Mouse (Mus musculus): ENCODE measurements around the gene Tcam1. TPM values are rescaled to one million over a fixed set of nuclear protein-coding genes. Genes with fewer than 3 reads are reported as not detected.

Gene Tcam1
- polyA plus RNA-seq, 1 experiment, result 0.15 TPM

DNA sequence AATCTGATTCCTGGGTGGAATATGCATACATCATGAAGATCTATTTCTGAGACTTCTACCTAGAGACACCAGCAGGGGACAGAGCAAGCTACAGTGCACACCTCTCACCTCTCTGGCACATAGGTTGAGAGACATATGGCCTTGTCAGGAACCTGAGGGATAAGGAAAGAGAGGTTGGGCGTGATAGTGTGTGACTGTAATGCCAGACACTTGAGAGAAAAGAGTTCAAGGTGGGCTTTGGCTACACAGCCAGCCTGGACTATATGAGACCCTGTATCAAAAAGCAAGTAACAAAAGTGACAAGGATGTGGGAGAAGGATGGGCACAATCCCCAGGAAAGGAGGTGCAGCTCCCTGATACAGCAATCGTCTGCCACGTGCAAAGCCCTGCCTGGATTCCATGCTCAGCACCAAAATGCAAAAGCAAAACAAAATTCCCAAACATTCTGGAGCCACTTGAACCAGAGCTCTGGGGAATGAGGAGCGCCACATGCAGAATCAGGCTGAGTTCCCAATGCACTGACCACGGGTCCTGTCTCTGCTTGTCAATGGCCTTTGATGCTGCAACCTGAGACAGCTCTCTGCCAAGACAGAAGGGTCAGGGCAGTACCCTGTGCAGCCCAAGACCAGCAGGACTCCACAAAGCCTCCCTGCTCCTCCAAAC is 5.2 kb upstream of the Tcam1 start:
- Histone ChIP-seq H3K36me3 (ENCODE audit: control insufficient read depth, insufficient read depth) (peaks cover 19% of the 10 kb centered on the region), H3K4me3 (ENCODE audit: insufficient read depth, poor library complexity, severe bottlenecking) (peak overlapping the region; percentile 71), H3ac (ENCODE audit: control insufficient read depth, insufficient read length, low read depth) (peak overlapping the region; percentile 9), H3K79me3 (ENCODE audit: low read depth) (peaks cover 32% of the 10 kb centered on the region), H3K27me3 (ENCODE audit: control insufficient read depth, insufficient read depth, insufficient read length) (no peaks in the 10 kb centered on the region), H3K79me2 (ENCODE audit: control insufficient read depth, insufficient read depth) (peaks cover 53% of the 10 kb centered on the region)
- TF ChIP-seq MYOD1 (IDR thresholded peaks at IDR 0.05; ENCODE audit: control insufficient read depth, insufficient read length, low read depth) (no peak), USF1 (IDR thresholded peaks at IDR 0.05; ENCODE audit: low read depth) (no peak), CEBPB (IDR thresholded peaks at IDR 0.05; ENCODE audit: low read depth) (no peak), MAX (IDR thresholded peaks at IDR 0.05) (no peak)

DNA sequence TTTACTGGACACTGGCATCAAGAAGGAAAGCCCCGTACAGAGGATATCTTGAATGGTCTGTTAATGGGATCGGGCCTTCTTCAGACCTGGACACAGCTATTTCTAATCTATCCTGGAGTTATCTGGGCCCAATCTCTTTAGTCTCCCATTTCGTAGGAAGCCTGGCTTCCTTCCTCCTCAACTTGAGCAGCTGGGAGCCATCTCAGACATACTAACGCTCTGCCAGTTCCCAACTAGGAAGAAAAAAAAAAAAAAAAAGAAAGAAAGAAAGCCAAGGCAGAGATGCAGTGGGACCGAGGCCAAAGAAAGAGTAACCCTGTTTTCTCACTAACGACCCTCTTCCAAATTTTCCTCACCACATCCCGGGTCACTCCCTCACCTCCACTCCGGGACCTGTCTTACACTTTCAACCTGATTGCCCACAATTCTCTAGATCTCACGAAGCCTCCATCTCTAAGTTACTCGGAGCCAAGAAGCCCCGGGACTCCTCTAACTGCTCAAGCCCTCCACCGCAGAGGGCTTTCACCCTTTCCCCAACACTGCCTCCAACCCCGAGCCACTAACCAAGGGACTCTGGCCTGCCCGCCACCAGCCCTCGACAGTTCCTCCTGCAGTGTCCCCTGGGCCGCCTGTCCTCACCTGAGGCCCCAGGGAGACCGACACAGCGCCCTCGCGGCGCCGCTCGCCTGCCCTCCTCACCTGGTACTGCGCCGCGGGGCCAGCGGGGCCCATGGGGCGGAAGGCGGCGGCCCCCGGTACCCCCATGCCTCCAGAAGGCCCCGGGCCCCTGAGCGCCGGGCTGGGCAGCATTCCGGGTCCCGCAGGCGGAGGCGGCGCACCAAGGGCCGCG is 4.5 kb upstream of the Tcam1 start:
- no peak for TF ChIP-seq MAX (IDR thresholded peaks at IDR 0.05)
- no peak for TF ChIP-seq USF1 (IDR thresholded peaks at IDR 0.05; ENCODE audit: low read depth)
- TF ChIP-seq MYOD1 (IDR thresholded peaks at IDR 0.05; ENCODE audit: control insufficient read depth, insufficient read length, low read depth), result no peak
- no peak for TF ChIP-seq MYOG (IDR thresholded peaks at IDR 0.05; ENCODE audit: control insufficient read depth, extremely low read depth, insufficient read length)
- TF ChIP-seq CTCF (IDR thresholded peaks at IDR 0.05; ENCODE audit: control insufficient read depth, insufficient read depth, insufficient read length), result no peak
- no peak for TF ChIP-seq FOSL1 (IDR thresholded peaks at IDR 0.05; ENCODE audit: insufficient read depth, low read length, poor library complexity, severe bottlenecking)
- TF ChIP-seq CEBPB (IDR thresholded peaks at IDR 0.05; ENCODE audit: low read depth), result no peak
- Histone ChIP-seq H3K27me3 (ENCODE audit: control insufficient read depth, insufficient read depth, insufficient read length) (no peaks in the 10 kb centered on the region), H3K79me3 (ENCODE audit: low read depth) (peaks cover 32% of the 10 kb centered on the region), H3K4me3 (ENCODE audit: insufficient read depth, poor library complexity, severe bottlenecking) (peak overlapping the region; percentile 71), H3K79me2 (ENCODE audit: control insufficient read depth, insufficient read depth) (peaks cover 53% of the 10 kb centered on the region), H3ac (ENCODE audit: control insufficient read depth, insufficient read length, low read depth) (peak overlapping the region; percentile 99), H3K36me3 (ENCODE audit: control insufficient read depth, insufficient read depth) (peaks cover 11% of the 10 kb centered on the region)

DNA sequence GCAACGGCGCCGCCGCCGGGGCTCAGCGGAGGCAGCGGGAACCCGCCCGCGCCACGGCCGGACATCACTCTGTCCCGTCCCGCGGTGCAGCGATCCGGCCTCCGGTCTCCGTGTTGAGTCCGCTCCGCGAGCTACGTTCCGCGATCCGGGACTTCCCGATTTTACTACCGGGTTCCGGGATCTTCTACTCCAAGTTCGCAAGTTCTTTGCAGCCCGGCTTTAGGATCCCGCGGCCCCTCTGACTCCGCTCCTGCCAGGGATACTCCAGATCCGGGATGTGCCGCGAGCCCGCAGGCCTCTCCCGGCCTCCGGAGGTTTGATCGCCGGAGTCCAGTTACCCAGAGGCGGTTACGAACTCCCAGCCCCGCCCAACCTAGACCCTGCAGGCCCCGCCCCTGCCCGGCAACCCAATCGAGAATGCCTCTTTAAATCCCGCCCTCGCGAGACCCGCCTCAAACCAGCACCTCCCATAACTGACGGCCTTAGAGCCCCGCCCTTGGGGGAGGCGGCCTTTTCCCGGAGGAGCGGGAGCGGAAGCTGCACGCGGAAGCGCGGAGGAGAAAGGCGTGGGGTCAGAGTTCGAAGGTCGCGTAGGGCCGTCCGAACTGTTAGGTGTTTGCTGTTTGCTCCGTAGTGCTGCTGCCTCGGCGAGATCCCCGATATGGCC is 3.7 kb upstream of the Tcam1 start, which contains the start of gene Smarcd2:
Smarcd2 (minus strand) TSS at position 329 of the 667 bp plus-strand sequence.
- TF ChIP-seq MAX (IDR thresholded peaks at IDR 0.05) (peak; percentile 76), USF1 (IDR thresholded peaks at IDR 0.05; ENCODE audit: low read depth) (no peak)
- Histone ChIP-seq H3ac (ENCODE audit: control insufficient read depth, insufficient read length, low read depth) (peak within 1 kb of the TSS; percentile 99), H3K79me3 (ENCODE audit: low read depth) (peaks cover 32% of the 10 kb centered on the region), H3K79me2 (ENCODE audit: control insufficient read depth, insufficient read depth) (peaks cover 48% of the 10 kb centered on the region), H3K27me3 (ENCODE audit: control insufficient read depth, insufficient read depth, insufficient read length) (no peaks in the 10 kb centered on the region), H3K4me3 (ENCODE audit: insufficient read depth, poor library complexity, severe bottlenecking) (peak within 1 kb of the TSS; percentile 71), H3K36me3 (ENCODE audit: control insufficient read depth, insufficient read depth) (peaks cover 5% of the 10 kb centered on the region)

DNA sequence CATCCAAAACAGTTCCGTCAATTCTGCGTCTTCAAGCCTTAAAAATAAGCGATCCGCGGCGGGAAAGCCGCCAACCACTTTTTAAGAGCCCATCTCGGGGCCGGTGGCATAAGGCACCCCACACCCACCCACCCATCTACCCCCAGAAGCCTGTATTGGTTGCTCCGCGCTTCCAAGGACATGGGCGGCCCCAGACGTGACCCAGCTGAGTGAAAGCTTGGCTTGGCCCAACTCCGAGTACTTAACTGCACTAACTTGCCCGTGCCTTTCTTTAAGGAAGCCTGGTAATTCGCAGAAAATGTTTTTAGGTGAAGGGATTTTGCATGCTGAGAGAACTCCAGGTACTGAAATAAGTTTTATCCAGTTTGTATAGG is 3.2 kb upstream of the Tcam1 start:
- Histone ChIP-seq H3K4me3 (ENCODE audit: insufficient read depth, poor library complexity, severe bottlenecking) (peak overlapping the region; percentile 71), H3K79me3 (ENCODE audit: low read depth) (peaks cover 30% of the 10 kb centered on the region), H3K27me3 (ENCODE audit: control insufficient read depth, insufficient read depth, insufficient read length) (no peaks in the 10 kb centered on the region), H3K36me3 (ENCODE audit: control insufficient read depth, insufficient read depth) (peaks cover 5% of the 10 kb centered on the region), H3K79me2 (ENCODE audit: control insufficient read depth, insufficient read depth) (peaks cover 43% of the 10 kb centered on the region), H3ac (ENCODE audit: control insufficient read depth, insufficient read length, low read depth) (peak overlapping the region; percentile 64)
- TF ChIP-seq MYOD1 (IDR thresholded peaks at IDR 0.05; ENCODE audit: control insufficient read depth, insufficient read length, low read depth) (no peak), USF1 (IDR thresholded peaks at IDR 0.05; ENCODE audit: low read depth) (no peak), MYOG (IDR thresholded peaks at IDR 0.05; ENCODE audit: control insufficient read depth, extremely low read depth, insufficient read length) (no peak), FOSL1 (IDR thresholded peaks at IDR 0.05; ENCODE audit: insufficient read depth, low read length, poor library complexity, severe bottlenecking) (no peak), CEBPB (IDR thresholded peaks at IDR 0.05; ENCODE audit: low read depth) (no peak), MAX (IDR thresholded peaks at IDR 0.05) (no peak), CTCF (IDR thresholded peaks at IDR 0.05; ENCODE audit: control insufficient read depth, insufficient read depth, insufficient read length) (no peak)

DNA sequence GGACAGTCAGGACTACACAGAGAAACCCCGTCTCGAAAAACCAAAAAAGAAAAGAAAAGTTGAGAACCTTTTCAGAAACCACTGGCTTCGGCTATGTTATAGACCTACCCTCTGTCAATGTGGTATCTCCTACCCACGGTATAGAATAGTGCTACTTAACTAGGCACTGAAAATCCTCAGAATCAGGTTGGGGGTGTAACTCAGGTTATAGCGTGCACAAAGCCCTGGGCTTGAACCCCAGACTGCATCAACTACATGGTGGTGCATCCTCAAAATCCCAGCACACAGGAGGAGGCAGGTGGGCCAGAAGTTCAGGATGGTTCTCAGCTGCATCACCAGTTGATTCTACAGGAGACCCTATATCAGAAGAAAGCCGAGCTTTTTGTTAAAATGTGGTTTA is 2.7 kb upstream of the Tcam1 start:
- H3K4me3 ChIP-seq (ENCODE audit: insufficient read depth, poor library complexity, severe bottlenecking), result no peak overlapping the region
- H3K79me2 ChIP-seq (ENCODE audit: control insufficient read depth, insufficient read depth), result peaks cover 38% of the 10 kb centered on the region
- H3K79me3 ChIP-seq (ENCODE audit: low read depth), result peaks cover 25% of the 10 kb centered on the region
- TF ChIP-seq USF1 (IDR thresholded peaks at IDR 0.05; ENCODE audit: low read depth), result no peak
- no peak for TF ChIP-seq CEBPB (IDR thresholded peaks at IDR 0.05; ENCODE audit: low read depth)
- no peak for TF ChIP-seq MYOG (IDR thresholded peaks at IDR 0.05; ENCODE audit: control insufficient read depth, extremely low read depth, insufficient read length)
- no peak for TF ChIP-seq CTCF (IDR thresholded peaks at IDR 0.05; ENCODE audit: control insufficient read depth, insufficient read depth, insufficient read length)
- no peak for TF ChIP-seq FOSL1 (IDR thresholded peaks at IDR 0.05; ENCODE audit: insufficient read depth, low read length, poor library complexity, severe bottlenecking)
- TF ChIP-seq MAX (IDR thresholded peaks at IDR 0.05), result no peak
- H3K27me3 ChIP-seq (ENCODE audit: control insufficient read depth, insufficient read depth, insufficient read length), result no peaks in the 10 kb centered on the region
- no peak overlapping the region for H3ac ChIP-seq (ENCODE audit: control insufficient read depth, insufficient read length, low read depth)
- H3K36me3 ChIP-seq (ENCODE audit: control insufficient read depth, insufficient read depth), result peaks cover under 1% of the 10 kb centered on the region

Measured in C2C12 (cell line).